Mouse (Mus musculus) kidney, adult 8-10 months (tissue): ENCODE data around the gene Fgf16.

Experiments
- DNase-seq, 2 experiments: peaks; one replicate each; pipeline ENCODE4 v3.0.0; 2022

Fgf16 gene

GRCm38 (mm10) chrX:105764162-105765004 is at the start of gene Fgf16:
Fgf16 (plus strand) TSS chrX:105764279.
- no peak for DNase-seq

- DNase-seq: peak; percentile 1 to 8
These were observed 49.3 kb upstream of the Fgf16 start for GRCm38 (mm10) chrX:105714740-105715139.

GRCm38 (mm10) chrX:105715789-105716321 is 48.2 kb upstream of the Fgf16 start:
- DNase-seq: no peak

GRCm38 (mm10) chrX:105718388-105718787 is 45.7 kb upstream of the Fgf16 start:
- DNase-seq: no peak

GRCm38 (mm10) chrX:105718943-105719342 is 45.1 kb upstream of the Fgf16 start:
- no peak for DNase-seq

GRCm38 (mm10) chrX:105724174-105724573 is 39.9 kb upstream of the Fgf16 start:
- DNase-seq: no peak

GRCm38 (mm10) chrX:105762847-105763527 is 1.1 kb upstream of the Fgf16 start:
- DNase-seq: no peak

- DNase-seq: no peak
These were observed 467 bp upstream of the Fgf16 start for GRCm38 (mm10) chrX:105763612-105764011.

GRCm38 (mm10) chrX:105765005-105765706 is 1.1 kb downstream of the Fgf16 start:
- DNase-seq: no peak

- no peak for DNase-seq
These were observed 1.9 kb downstream of the Fgf16 start for GRCm38 (mm10) chrX:105766013-105766412.

- DNase-seq: no peak
These were observed 3.2 kb downstream of the Fgf16 start for GRCm38 (mm10) chrX:105767177-105767764.

- DNase-seq: no peak
These were observed 3.9 kb downstream of the Fgf16 start for GRCm38 (mm10) chrX:105767932-105768331.

GRCm38 (mm10) chrX:105773281-105773680 is 9.2 kb downstream of the Fgf16 start:
- no peak for DNase-seq

- DNase-seq: no peak
These were observed 30.8 kb downstream of the Fgf16 start for GRCm38 (mm10) chrX:105794806-105795403.

- no peak for DNase-seq
These were observed 60.4 kb downstream of the Fgf16 start for GRCm38 (mm10) chrX:105824462-105824861.
